Mouse (Mus musculus) liver, embryonic 12.5 days (tissue): Measurements from ENCODE around the gene Ackr2. TPM values are rescaled to one million over a fixed set of nuclear protein-coding genes. Genes with fewer than 3 reads are reported as not detected.

ENCODE experiments used
- ATAC-seq: fragments of 200-750 bp; cut with Nextera tagmentation; 2 replicates; pipeline ENCODE4 v1.8.0; 2017; ENCODE audit warnings: moderate number of reproducible peaks, mild to moderate bottlenecking, moderate library complexity
- H3K27ac ChIP-seq: fragments of 300-500 bp; sonication (generic); 2 replicates; pipeline ENCODE4 v1.5.1; 2016; ENCODE audit warnings: mild to moderate bottlenecking
- H3K27me3 ChIP-seq: fragments of 300-500 bp; sonication (generic); replicated peaks from 2 replicates; pipeline ENCODE4 v1.6.1; 2016; ENCODE audit warnings: mild to moderate bottlenecking, moderate library complexity
- H3K36me3 ChIP-seq: fragments of 300-500 bp; sonication (generic); 2 replicates; pipeline ENCODE4 v1.6.1; 2016; ENCODE audit warnings: mild to moderate bottlenecking, moderate library complexity
- H3K4me1 ChIP-seq: fragments of 300-500 bp; sonication (generic); 2 replicates; pipeline ENCODE4 v1.6.1; 2016
- H3K4me2 ChIP-seq: fragments of 300-500 bp; sonication (generic); 2 replicates; pipeline ENCODE4 v1.6.1; 2016; ENCODE audit warnings: mild to moderate bottlenecking, moderate library complexity
- H3K4me3 ChIP-seq: fragments of 300-500 bp; sonication (generic); 2 replicates; pipeline ENCODE4 v1.5.1; 2016; ENCODE audit warnings: mild to moderate bottlenecking, moderate library complexity
- H3K9ac ChIP-seq: fragments of 300-500 bp; sonication (generic); 2 replicates; pipeline ENCODE4 v1.6.1; 2016; ENCODE audit warnings: mild to moderate bottlenecking, moderate library complexity
- H3K9me3 ChIP-seq: fragments of 300-500 bp; sonication (generic); replicated peaks from 2 replicates; pipeline ENCODE4 v1.6.1; 2016; ENCODE audit warnings: mild to moderate bottlenecking, moderate library complexity
- WGBS: fragments of 180-500 bp; shearing (Covaris S2); methylation state at CpG from one replicate; pipeline ENCODE4 v1.1.7; 2016; ENCODE audit not compliant: insufficient replicate concordance; 5-methylcytosine and 5-hydroxymethylcytosine counted together
- polyA plus RNA-seq: library from polyadenylated mRNA; unstranded; fragments of >200 nt; fragmentation: Nextera tagmentation; extraction: Ambion mirVana; gene quantifications from 2 replicates; pipeline ENCODE4 v1.2.1, GENCODE M21; 2016

The Ackr2 gene
- polyA plus RNA-seq, 1 experiment from 2014 or later, result 0.19 TPM

DNA sequence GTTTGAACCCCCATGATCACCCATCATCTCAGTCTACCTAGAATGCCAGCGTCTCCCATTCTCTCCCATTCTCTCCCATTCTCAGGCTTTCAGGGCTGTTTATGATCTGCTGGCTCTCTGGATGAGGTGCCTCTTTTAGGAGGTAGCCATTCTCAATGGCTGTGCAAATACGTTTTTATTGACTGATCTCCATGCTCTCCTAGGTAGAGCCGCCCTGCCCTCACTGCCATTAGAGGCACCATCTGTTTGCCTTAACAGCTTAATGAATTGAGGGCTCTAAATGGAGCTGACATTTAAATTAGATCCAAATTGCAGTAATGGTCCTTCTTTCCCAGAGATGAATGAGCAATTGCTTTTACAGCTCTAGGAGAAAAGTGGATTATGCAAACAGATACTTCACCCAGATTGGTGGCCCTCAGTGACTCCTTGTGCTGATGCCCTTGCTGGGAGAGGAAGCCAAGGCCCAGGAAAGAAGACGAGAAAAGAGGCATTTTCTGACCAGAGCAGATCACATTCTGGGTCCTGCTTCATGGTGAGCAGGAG lies 28.1 kb upstream of the Ackr2 start:
- no peak for ATAC-seq
- no peak overlapping the region for H3K4me2 ChIP-seq
- H3K9me3 ChIP-seq, result no peaks in the 10 kb centered on the region
- H3K4me1 ChIP-seq, result no peaks in the 10 kb centered on the region
- H3K27ac ChIP-seq, result no peak overlapping the region
- H3K27me3 ChIP-seq, result no peaks in the 10 kb centered on the region
- no peaks in the 10 kb centered on the region for H3K36me3 ChIP-seq
- WGBS, result 52% methylated on average over 4 of the region's 4 CpGs
- no peak overlapping the region for H3K9ac ChIP-seq
- no peak overlapping the region for H3K4me3 ChIP-seq

DNA sequence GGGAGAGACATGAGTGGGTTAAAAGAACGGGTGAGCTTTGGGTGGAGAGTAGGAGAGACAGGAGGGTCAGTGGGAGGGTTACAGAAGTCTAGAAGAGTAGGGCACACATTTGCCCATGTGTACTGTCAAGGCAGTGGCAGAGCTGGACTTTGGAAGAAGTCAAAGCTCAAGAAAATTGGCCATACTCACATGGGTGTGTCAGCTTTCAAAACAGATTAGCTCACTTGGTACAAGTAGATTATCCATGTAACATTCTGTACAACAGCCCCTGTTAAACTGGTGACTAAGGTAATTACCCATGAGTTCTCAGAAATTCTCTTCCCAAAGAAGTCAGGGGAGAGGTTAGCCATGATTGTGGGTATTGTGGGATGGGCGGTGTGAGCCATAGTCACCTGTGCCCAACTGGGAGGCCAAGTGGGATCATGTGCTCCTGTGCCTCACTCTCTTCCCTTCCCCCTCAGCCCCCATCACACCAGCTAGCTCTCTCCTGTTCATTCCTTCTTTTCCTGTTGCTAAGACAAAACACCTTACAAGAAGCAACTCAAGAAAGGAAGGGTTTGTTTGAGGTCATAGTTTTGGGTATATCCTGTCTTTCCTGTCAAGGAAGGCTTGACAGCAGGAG lies 26.0 kb upstream of the Ackr2 start:
- Histone ChIP-seq H3K27me3 (no peaks in the 10 kb centered on the region), H3K4me1 (no peaks in the 10 kb centered on the region), H3K4me3 (no peak overlapping the region), H3K9me3 (no peaks in the 10 kb centered on the region), H3K36me3 (no peaks in the 10 kb centered on the region), H3K9ac (no peak overlapping the region), H3K27ac (no peak overlapping the region), H3K4me2 (no peak overlapping the region)
- no peak for ATAC-seq
- 71% methylated on average over 2 of the region's 2 CpGs for WGBS

DNA sequence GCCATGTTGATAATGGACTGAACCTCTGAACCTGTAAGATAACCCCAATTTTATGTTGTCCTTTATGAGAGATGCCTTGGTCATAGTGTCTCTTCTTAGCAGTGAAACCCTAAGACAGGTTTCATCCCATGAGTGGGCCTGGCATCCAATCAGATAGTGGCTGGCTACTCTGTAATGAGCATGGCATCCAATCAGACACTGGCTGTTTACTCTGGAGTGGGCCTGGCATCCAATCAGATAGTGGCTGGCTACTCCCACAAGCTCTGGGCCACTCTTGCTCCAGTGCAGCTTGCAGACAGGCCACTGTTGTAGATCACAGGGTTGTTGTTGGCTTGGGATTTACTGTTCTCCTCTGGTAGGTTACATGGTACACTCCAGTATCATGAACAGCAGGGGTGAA lies 24.6 kb upstream of the Ackr2 start:
- H3K4me2 ChIP-seq, result no peak overlapping the region
- H3K9ac ChIP-seq, result no peak overlapping the region
- H3K36me3 ChIP-seq, result no peaks in the 10 kb centered on the region
- H3K4me3 ChIP-seq, result no peak overlapping the region
- H3K27ac ChIP-seq, result no peak overlapping the region
- no peaks in the 10 kb centered on the region for H3K4me1 ChIP-seq
- no peak for ATAC-seq
- no peaks in the 10 kb centered on the region for H3K27me3 ChIP-seq
- no peaks in the 10 kb centered on the region for H3K9me3 ChIP-seq

DNA sequence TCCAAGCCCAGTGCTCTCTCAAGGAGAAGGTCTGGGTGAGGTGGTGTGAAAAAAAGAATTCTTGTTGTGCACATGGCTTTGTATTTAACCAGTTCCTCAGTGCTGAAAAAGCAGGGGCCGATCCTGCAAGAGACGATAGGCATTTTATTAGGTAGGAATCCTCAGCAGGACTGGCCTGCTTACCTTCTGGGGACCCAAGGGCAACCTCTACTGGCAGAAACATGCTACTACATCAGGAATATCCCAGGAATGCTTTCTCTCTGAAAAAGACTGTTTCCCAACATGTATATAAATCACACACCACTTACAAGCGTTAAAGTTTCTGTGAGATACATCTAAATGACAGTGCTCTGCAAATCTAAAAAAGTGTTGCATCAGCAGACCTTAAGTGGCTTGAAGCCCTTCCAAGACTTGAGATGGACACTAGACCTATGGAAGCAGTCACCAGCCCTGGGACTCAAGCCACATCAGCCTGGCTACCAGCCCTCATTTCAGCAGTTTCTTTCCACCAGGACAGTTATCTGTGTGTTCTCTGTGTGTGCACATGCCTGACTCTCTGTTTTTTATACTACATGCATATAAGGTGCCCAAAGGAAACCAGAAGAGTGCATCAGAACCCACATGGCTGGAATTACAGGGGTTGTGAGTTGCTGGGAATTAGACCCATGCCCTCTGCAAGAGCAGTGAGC lies 21.0 kb upstream of the Ackr2 start:
- H3K9me3 ChIP-seq, result no peaks in the 10 kb centered on the region
- no peak for ATAC-seq
- H3K27ac ChIP-seq, result no peak overlapping the region
- H3K27me3 ChIP-seq, result no peaks in the 10 kb centered on the region
- 27% methylated on average over 3 of the region's 3 CpGs for WGBS
- H3K4me2 ChIP-seq, result no peak overlapping the region
- no peak overlapping the region for H3K4me3 ChIP-seq
- H3K4me1 ChIP-seq, result 0 out of 2 replicates have a peak, but pooled peaks cover 5% of the 10 kb centered on the region
- no peaks in the 10 kb centered on the region for H3K36me3 ChIP-seq
- no peak overlapping the region for H3K9ac ChIP-seq

DNA sequence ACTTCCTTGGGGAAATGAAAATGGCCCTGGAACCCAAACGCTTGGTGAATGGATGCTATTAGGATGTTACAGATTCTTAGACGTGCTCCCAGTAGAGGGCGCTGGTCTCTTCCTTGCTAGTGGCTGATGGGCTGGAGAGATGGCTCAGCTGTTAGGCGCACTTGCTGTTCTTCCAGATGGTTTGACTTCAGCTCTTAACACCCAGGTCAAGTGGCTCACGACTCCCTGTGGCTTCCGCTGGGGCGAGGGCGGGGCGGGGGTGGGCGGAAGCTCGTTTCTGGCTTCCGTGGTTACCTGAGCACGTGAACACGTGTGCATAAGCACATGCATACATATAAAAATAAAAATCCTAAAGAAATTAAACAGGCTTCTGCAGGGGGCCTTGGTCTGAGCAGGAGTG lies 17.3 kb upstream of the Ackr2 start:
- Histone ChIP-seq H3K27me3 (no peaks in the 10 kb centered on the region), H3K4me3 (no peak overlapping the region), H3K9ac (no peak overlapping the region), H3K4me1 (0 out of 2 replicates have a peak, but pooled peaks cover 5% of the 10 kb centered on the region), H3K36me3 (no peaks in the 10 kb centered on the region), H3K4me2 (no peak overlapping the region), H3K9me3 (no peaks in the 10 kb centered on the region), H3K27ac (no peak overlapping the region)
- no peak for ATAC-seq
- WGBS, result 14% methylated on average over 14 of the region's 14 CpGs

DNA sequence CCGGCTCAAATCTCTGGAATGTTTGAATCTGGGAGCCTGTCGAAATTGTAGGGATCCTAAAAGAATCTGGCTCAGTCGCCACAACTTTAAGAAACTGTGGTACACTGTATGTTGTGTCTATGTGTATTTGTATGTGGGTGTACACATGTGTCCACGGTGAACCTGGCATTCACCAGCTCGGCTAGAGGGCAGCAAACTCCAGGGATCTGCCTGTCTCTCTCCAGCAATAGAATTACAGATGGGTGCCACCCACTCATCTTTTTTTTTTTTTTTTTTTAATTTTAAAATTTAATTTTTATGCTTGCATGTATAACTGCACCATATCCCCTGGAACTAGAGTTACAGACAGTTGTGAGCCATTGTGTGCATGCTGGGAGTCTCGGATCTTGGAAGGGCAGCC lies 16.9 kb upstream of the Ackr2 start:
- ATAC-seq, result no peak
- H3K4me3 ChIP-seq, result no peak overlapping the region
- 0 out of 2 replicates have a peak, but pooled peaks cover 5% of the 10 kb centered on the region for H3K4me1 ChIP-seq
- 64% methylated on average over 6 of the region's 6 CpGs for WGBS
- no peak overlapping the region for H3K9ac ChIP-seq
- no peaks in the 10 kb centered on the region for H3K27me3 ChIP-seq
- H3K4me2 ChIP-seq, result no peak overlapping the region
- peak overlapping the region; percentile 45; the same call in 1 of the 2 replicates for H3K27ac ChIP-seq
- H3K9me3 ChIP-seq, result no peaks in the 10 kb centered on the region
- H3K36me3 ChIP-seq, result no peaks in the 10 kb centered on the region

DNA sequence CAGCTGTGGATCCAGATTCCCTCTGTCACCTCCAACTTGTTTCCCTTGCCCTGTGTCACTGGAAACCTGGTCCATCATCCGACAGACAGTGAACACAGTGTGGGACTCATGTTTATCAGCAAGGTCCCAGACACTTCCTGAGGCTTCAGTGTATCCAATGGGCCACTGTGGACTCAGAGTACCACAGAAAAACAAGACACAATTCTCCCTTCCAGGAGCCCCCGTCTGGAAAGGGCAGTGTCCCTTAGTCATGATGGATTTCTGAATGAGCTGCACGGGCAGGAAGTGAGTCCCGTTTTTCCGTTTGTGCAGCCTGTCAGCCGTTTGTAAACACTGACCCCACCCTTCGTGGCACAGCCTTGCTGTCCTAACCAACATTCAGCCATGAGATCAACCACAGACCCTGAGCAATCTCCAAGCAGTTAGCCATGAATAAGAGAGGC lies 16.1 kb upstream of the Ackr2 start:
- Histone ChIP-seq H3K27ac (no peak overlapping the region), H3K9me3 (no peaks in the 10 kb centered on the region), H3K4me2 (no peak overlapping the region), H3K27me3 (no peaks in the 10 kb centered on the region), H3K36me3 (no peaks in the 10 kb centered on the region), H3K9ac (no peak overlapping the region), H3K4me3 (no peak overlapping the region), H3K4me1 (0 out of 2 replicates have a peak, but pooled peaks cover 5% of the 10 kb centered on the region)
- WGBS, result 12% methylated on average over 7 of the region's 7 CpGs
- peak; percentile 57 for ATAC-seq

DNA sequence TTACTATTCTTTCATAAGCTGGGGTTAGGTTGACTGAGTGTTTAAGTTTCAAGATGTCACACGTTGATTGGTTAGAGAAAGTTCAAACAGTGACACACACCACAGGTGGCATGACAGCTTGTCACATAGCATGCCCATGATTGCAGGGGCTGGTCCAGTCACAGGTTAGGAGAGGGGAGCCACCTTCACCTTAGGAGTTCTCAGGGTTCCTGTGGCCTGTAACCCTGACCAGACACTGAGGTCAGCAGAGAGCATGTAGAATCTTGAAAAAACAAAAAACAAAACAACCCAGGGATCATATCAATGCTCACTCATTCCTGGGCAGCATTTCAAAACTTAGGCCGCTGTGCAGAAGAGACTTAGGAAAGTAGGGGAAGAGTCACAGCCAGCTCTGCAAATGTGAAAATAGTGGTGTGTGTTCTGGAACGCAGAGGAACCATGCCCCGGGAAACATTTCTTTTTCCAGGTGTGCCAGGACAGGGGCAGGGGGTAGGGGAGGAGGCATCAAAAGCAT lies 8.2 kb upstream of the Ackr2 start:
- 66% methylated on average over 4 of the region's 4 CpGs for WGBS
- no peaks in the 10 kb centered on the region for H3K9me3 ChIP-seq
- no peak overlapping the region for H3K9ac ChIP-seq
- no peak for ATAC-seq
- H3K27ac ChIP-seq, result no peak overlapping the region
- peak overlapping the region; percentile 29; the same call in 1 of the 2 replicates for H3K4me2 ChIP-seq
- H3K4me1 ChIP-seq, result peaks cover 7% of the 10 kb centered on the region
- H3K27me3 ChIP-seq, result no peaks in the 10 kb centered on the region
- no peaks in the 10 kb centered on the region for H3K36me3 ChIP-seq
- H3K4me3 ChIP-seq, result no peak overlapping the region

DNA sequence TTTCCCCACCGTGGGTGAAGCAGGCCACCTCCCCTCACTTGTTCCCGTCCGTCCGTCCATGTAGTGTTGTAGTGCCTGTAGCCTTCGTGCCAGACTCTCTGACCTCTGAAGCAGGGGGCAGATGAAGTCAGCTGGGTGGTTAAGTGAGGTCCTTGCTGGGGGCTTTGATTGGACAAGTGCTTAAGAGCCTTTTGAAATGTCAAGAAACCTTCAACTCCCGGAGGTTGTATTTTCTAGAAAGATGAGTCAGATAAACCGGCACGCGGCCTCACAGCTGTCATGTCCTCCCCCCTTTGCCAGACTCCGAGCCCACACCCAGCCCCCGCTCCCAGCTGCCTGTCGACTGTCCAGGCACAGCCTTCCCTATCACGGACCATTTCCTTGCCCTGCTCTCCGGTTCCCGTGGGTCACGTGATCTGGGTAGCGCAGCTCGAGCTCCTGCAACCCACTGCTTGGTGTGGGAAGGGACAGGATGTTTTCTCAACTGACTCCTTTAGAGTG lies 7.7 kb upstream of the Ackr2 start:
- 21% methylated on average over 18 of the region's 18 CpGs for WGBS
- peak overlapping the region; percentile 29; the same call in 1 of the 2 replicates for H3K4me2 ChIP-seq
- peak; percentile 55; the same call in 1 of the 2 replicates for ATAC-seq
- no peaks in the 10 kb centered on the region for H3K36me3 ChIP-seq
- H3K9ac ChIP-seq, result no peak overlapping the region
- no peak overlapping the region for H3K4me3 ChIP-seq
- H3K27ac ChIP-seq, result no peak overlapping the region
- no peaks in the 10 kb centered on the region for H3K9me3 ChIP-seq
- peaks cover 7% of the 10 kb centered on the region for H3K4me1 ChIP-seq
- H3K27me3 ChIP-seq, result no peaks in the 10 kb centered on the region

DNA sequence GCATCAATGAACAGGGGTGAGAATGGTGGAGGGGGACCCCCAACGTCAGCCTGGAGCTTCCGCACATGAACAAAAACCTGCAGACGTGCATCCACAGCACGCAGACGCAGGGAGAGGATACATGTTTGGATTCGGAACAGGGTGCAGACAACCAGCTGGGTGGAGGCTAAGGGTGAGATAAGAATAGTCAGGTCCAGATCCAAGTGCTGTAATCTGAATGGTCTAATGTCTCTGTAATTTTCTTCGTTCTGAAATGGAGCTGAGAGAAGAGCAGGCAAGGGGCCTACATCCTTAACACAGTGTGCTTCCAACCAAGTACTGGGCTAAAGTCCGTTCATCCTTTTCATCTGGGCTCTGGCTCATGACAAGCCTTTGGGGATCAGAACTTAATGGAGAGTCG lies 6.9 kb upstream of the Ackr2 start:
- Histone ChIP-seq H3K9me3 (no peaks in the 10 kb centered on the region), H3K27ac (no peak overlapping the region), H3K4me3 (no peak overlapping the region), H3K4me1 (peaks cover 7% of the 10 kb centered on the region), H3K36me3 (no peaks in the 10 kb centered on the region), H3K27me3 (no peaks in the 10 kb centered on the region), H3K9ac (no peak overlapping the region), H3K4me2 (no peak overlapping the region)
- no peak for ATAC-seq
- 77% methylated on average over 9 of the region's 9 CpGs for WGBS

DNA sequence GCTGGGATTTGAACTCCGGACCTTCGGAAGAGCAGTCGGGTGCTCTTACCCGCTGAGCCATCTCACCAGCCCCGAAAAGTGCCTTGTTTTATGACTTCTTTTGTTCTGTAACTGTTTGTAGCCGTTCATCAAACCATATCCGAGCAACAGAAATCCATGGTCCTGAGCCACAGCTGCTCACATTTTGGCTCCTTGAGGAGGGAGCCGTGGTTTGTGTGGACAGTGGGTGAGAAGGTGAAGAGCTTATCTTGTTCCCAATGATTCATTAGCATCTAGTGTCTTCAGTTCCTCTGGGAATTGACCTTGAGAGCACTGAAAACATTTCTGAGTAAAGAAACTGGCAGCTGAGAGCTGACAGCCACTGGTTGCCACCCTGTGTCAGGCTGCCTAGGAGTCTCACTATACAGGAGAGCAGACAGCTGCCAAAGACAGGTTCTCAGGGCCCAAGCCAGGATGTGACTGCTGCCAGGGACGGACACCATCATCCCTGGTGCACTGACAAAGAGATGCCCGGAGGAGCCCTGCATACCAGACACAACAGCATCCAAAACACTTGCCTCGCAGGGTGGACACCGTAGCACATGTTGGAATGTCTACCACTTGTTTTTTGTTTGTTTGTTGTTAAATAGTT lies 6.0 kb upstream of the Ackr2 start:
- no peak overlapping the region for H3K9ac ChIP-seq
- no peak overlapping the region for H3K27ac ChIP-seq
- H3K27me3 ChIP-seq, result no peaks in the 10 kb centered on the region
- peaks cover 7% of the 10 kb centered on the region for H3K4me1 ChIP-seq
- no peak overlapping the region for H3K4me3 ChIP-seq
- 72% methylated on average over 12 of the region's 12 CpGs for WGBS
- ATAC-seq, result no peak
- H3K36me3 ChIP-seq, result no peaks in the 10 kb centered on the region
- no peaks in the 10 kb centered on the region for H3K9me3 ChIP-seq
- H3K4me2 ChIP-seq, result no peak overlapping the region

DNA sequence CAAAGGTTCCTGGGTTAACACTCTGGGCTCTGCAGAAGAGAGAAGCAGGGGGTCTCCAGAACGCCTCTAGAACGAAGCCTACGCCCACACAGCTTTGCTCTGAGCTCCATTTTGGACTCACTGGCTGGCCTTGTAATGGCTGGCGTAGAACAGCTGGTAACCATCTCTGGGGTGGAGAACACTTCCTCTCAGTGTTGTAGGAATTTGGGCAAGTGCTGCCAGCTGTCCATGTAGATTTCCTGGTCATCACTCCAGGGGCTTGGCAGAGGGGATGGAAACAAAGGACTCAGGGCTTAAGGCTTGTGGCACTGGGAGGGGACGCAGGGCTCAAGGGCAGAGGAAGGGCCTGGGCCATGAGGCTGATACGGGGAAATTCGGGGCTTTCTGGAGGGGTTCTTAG lies 3.7 kb upstream of the Ackr2 start:
- no peak overlapping the region for H3K27ac ChIP-seq
- H3K9me3 ChIP-seq, result no peaks in the 10 kb centered on the region
- ATAC-seq, result no peak
- no peak overlapping the region for H3K9ac ChIP-seq
- no peaks in the 10 kb centered on the region for H3K36me3 ChIP-seq
- no peak overlapping the region for H3K4me2 ChIP-seq
- no peak overlapping the region for H3K4me3 ChIP-seq
- peaks cover 7% of the 10 kb centered on the region for H3K4me1 ChIP-seq
- H3K27me3 ChIP-seq, result no peaks in the 10 kb centered on the region
- WGBS, result 66% methylated on average over 7 of the region's 7 CpGs
